Mouse (Mus musculus) mesoderm, embryonic 11.5 days (tissue): ENCODE data around the gene Kdm2b.
A peak's percentile ranks its signal among the peaks of the same experiment; 100 is the strongest.

Source experiments
- DNase-seq: peaks from one replicate; pipeline ENCODE4 v3.0.0-alpha.2; 2012; ENCODE audit warnings: low read depth, low spot score

The Kdm2b gene

GRCm38 (mm10) chr5:123011705-123012104 lies 22.1 kb upstream of the Kdm2b start:
- DNase-seq: no peak

- no peak for DNase-seq
These were observed 21.2 kb upstream of the Kdm2b start for GRCm38 (mm10) chr5:123010806-123011205.

- no peak for DNase-seq
These were observed 20.2 kb upstream of the Kdm2b start for GRCm38 (mm10) chr5:123009873-123010272.

- no peak for DNase-seq
These were observed 19.4 kb upstream of the Kdm2b start for GRCm38 (mm10) chr5:123008877-123009493.

GRCm38 (mm10) chr5:123005716-123006592 lies 16.3 kb upstream of the Kdm2b start:
- DNase-seq: no peak

- DNase-seq: no peak
These were observed 11.3 kb upstream of the Kdm2b start for GRCm38 (mm10) chr5:123000901-123001300.

- no peak for DNase-seq
These were observed 7.9 kb upstream of the Kdm2b start for GRCm38 (mm10) chr5:122997205-122998204.

- DNase-seq: peak; percentile 53
These were observed 5.3 kb upstream of the Kdm2b start for GRCm38 (mm10) chr5:122994910-122995309.

- DNase-seq: peak; percentile 98
These were observed 4.8 kb upstream of the Kdm2b start for GRCm38 (mm10) chr5:122994303-122994846.

- DNase-seq: no peak
These were observed 4.2 kb upstream of the Kdm2b start for GRCm38 (mm10) chr5:122993811-122994210.

- DNase-seq: peak; percentile 55
These were observed 1.9 kb upstream of the Kdm2b start for GRCm38 (mm10) chr5:122991350-122992004.

- DNase-seq: no peak
These were observed 963 bp upstream of the Kdm2b start for GRCm38 (mm10) chr5:122990411-122991160.

GRCm38 (mm10) chr5:122989001-122989525 lies 560 bp downstream of the Kdm2b start:
- DNase-seq: peak; percentile 76

- DNase-seq: peak; percentile 43
These were observed 1.4 kb downstream of the Kdm2b start for GRCm38 (mm10) chr5:122988021-122988751.

GRCm38 (mm10) chr5:122987211-122988020 lies 2.2 kb downstream of the Kdm2b start:
- peak; percentile 41 for DNase-seq

GRCm38 (mm10) chr5:122986091-122986493 lies 3.5 kb downstream of the Kdm2b start:
- DNase-seq: no peak

- no peak for DNase-seq
These were observed 4.3 kb downstream of the Kdm2b start for GRCm38 (mm10) chr5:122985276-122985675.

- DNase-seq: no peak
These were observed 5.1 kb downstream of the Kdm2b start for GRCm38 (mm10) chr5:122984483-122984882.
